Mouse (Mus musculus) CH12.LX (cell line): ENCODE measurements around the gene Ergic1. TPM values are rescaled to one million over a fixed set of nuclear protein-coding genes. Genes with fewer than 3 reads are reported as not detected.

ENCODE experiments used
- DNase-seq: peaks from one replicate; pipeline ENCODE4 v3.0.0-alpha.2; 2013; ENCODE audit errors: extremely low read depth
- H3K27ac ChIP-seq: 2 replicates; pipeline ENCODE4 v1.5.1; 2012; ENCODE audit warnings: low read depth, mild to moderate bottlenecking, control low read depth, moderate library complexity; ENCODE audit not compliant: insufficient read depth
- H3K27me3 ChIP-seq: replicated peaks from 2 replicates; pipeline ENCODE3; 2012; ENCODE audit warnings: inconsistent platforms
- H3K36me3 ChIP-seq, 2 experiments: replicated peaks in 1 of 2; 2 replicates each; pipeline versions ENCODE3 to v1.6.1; 2012; ENCODE audit warnings: inconsistent platforms in 1 of 2, low read length in 1 of 2, mild to moderate bottlenecking in 1 of 2, mixed read lengths in 1 of 2, moderate library complexity in 1 of 2; ENCODE audit not compliant: control insufficient read depth in 1 of 2, insufficient read depth in 1 of 2
- H3K4me1 ChIP-seq, 2 experiments: 2 replicates each; pipeline ENCODE4 v1.6.1; 2012; ENCODE audit warnings: inconsistent platforms in 1 of 2, moderate library complexity in 1 of 2; ENCODE audit not compliant: insufficient read depth in 2 of 2, control insufficient read depth in 1 of 2
- H3K4me2 ChIP-seq: 2 replicates; pipeline ENCODE4 v1.6.1; 2012; ENCODE audit warnings: low read depth, mild to moderate bottlenecking, control low read depth; ENCODE audit not compliant: poor library complexity, insufficient read depth, severe bottlenecking
- H3K4me3 ChIP-seq, 3 experiments: fragments of 150-350 bp in 1 of 3; sonication (generic) in 1 of 3; replicated peaks in 1 of 3; 2 replicates each; pipeline versions ENCODE3 to v1.5.1; 2011 to 2012; ENCODE audit warnings: low read depth in 2 of 3, low read length in 2 of 3, mild to moderate bottlenecking in 2 of 3, moderate library complexity in 2 of 3, control low read depth in 1 of 3, improper control_type of control experiment in 1 of 3, inconsistent platforms in 1 of 3, mixed read lengths in 1 of 3; ENCODE audit not compliant: poor library complexity in 1 of 3
- H3K79me2 ChIP-seq: replicated peaks from 2 replicates; pipeline ENCODE4 v1.6.1; 2012; ENCODE audit warnings: mild to moderate bottlenecking, moderate library complexity; ENCODE audit not compliant: control insufficient read depth, poor library complexity, insufficient read depth, severe bottlenecking; ENCODE audit errors: extremely low read depth
- H3K9ac ChIP-seq: 2 replicates; pipeline ENCODE4 v1.6.1; 2012; ENCODE audit warnings: low read depth, mild to moderate bottlenecking, control low read depth, moderate library complexity; ENCODE audit not compliant: insufficient read depth
- H3K9me3 ChIP-seq: replicated peaks from 2 replicates; pipeline ENCODE3; 2012; ENCODE audit warnings: low read length, inconsistent platforms, mixed read lengths
- BHLHE40 ChIP-seq: IDR thresholded peaks from 2 replicates; pipeline ENCODE4 v1.6.1; 2011; ENCODE audit warnings: mild to moderate bottlenecking, low read depth, low read length, improper control_type of control experiment
- CHD1 ChIP-seq: IDR thresholded peaks from 2 replicates; pipeline ENCODE4 v1.6.1; 2012; ENCODE audit warnings: low read depth, low read length, improper control_type of control experiment, inconsistent platforms
- CHD2 ChIP-seq: IDR thresholded peaks from 2 replicates; pipeline ENCODE4 v1.6.1; 2011; ENCODE audit warnings: low read length, improper control_type of control experiment
- CTCF ChIP-seq, 2 experiments: IDR thresholded peaks in 1 of 2; conservative IDR thresholded peaks in 1 of 2; 2 replicates each; pipeline ENCODE4 v1.5.1; 2011 to 2012; ENCODE audit warnings: low read depth in 2 of 2, low read length in 2 of 2, improper control_type of control experiment in 1 of 2, inconsistent platforms in 1 of 2, mild to moderate bottlenecking in 1 of 2, moderate library complexity in 1 of 2
- E2F4 ChIP-seq: IDR thresholded peaks from 2 replicates; pipeline ENCODE4 v1.6.1; 2011; ENCODE audit warnings: low read depth, low read length, improper control_type of control experiment; ENCODE audit not compliant: insufficient replicate concordance
- ELF1 ChIP-seq: IDR thresholded peaks from 2 replicates; pipeline ENCODE4 v1.6.1; 2014; ENCODE audit warnings: low read depth, mild to moderate bottlenecking, inconsistent platforms, low read length, improper control_type of control experiment
- EP300 ChIP-seq: IDR thresholded peaks from 2 replicates; pipeline ENCODE4 v1.6.1; 2011; ENCODE audit warnings: low read length, improper control_type of control experiment
- GABPA ChIP-seq: IDR thresholded peaks from 2 replicates; pipeline ENCODE4 v1.6.1; 2012; ENCODE audit warnings: low read depth, low read length, improper control_type of control experiment, inconsistent platforms; ENCODE audit not compliant: insufficient replicate concordance
- HCFC1 ChIP-seq: IDR thresholded peaks from 2 replicates; pipeline ENCODE4 v1.6.1; 2012; ENCODE audit warnings: low read depth, mild to moderate bottlenecking, inconsistent platforms, low read length, improper control_type of control experiment
- IRF4 ChIP-seq: IDR thresholded peaks from 2 replicates; pipeline ENCODE4 v1.6.1; 2014; ENCODE audit warnings: low read depth, mild to moderate bottlenecking, inconsistent platforms, low read length, improper control_type of control experiment
- JUN ChIP-seq: IDR thresholded peaks from 2 replicates; pipeline ENCODE4 v1.6.1; 2011; ENCODE audit warnings: low read depth, mild to moderate bottlenecking, low read length, improper control_type of control experiment, moderate library complexity; ENCODE audit not compliant: insufficient read depth
- JUND ChIP-seq: conservative IDR thresholded peaks from 2 replicates; pipeline ENCODE4 v1.6.1; 2011; ENCODE audit warnings: low read depth, low read length, improper control_type of control experiment
- KAT2A ChIP-seq: IDR thresholded peaks from 2 replicates; pipeline ENCODE4 v1.6.1; 2012; ENCODE audit warnings: low read length, improper control_type of control experiment, inconsistent platforms; ENCODE audit not compliant: insufficient replicate concordance
- MAX ChIP-seq: IDR thresholded peaks from 2 replicates; pipeline ENCODE4 v1.6.1; 2011; ENCODE audit warnings: low read length, improper control_type of control experiment
- MAZ ChIP-seq: IDR thresholded peaks from 2 replicates; pipeline ENCODE4 v1.6.1; 2012; ENCODE audit warnings: low read depth, mild to moderate bottlenecking, inconsistent platforms, low read length, improper control_type of control experiment, moderate library complexity
- MEF2A ChIP-seq: IDR thresholded peaks from 2 replicates; pipeline ENCODE4 v1.6.1; 2014; ENCODE audit warnings: low read depth, mild to moderate bottlenecking, inconsistent platforms, low read length, improper control_type of control experiment, borderline replicate concordance
- MXI1 ChIP-seq: IDR thresholded peaks from 2 replicates; pipeline ENCODE4 v1.6.1; 2011; ENCODE audit warnings: mild to moderate bottlenecking, low read depth, low read length, improper control_type of control experiment
- MYC ChIP-seq: IDR thresholded peaks from 2 replicates; pipeline ENCODE4 v1.6.1; 2011; ENCODE audit warnings: low read depth, mild to moderate bottlenecking, improper control_type of control experiment, low read length
- NELFE ChIP-seq: IDR thresholded peaks from 2 replicates; pipeline ENCODE4 v1.6.1; 2011; ENCODE audit warnings: low read depth, low read length, improper control_type of control experiment
- NRF1 ChIP-seq: IDR thresholded peaks from 2 replicates; pipeline ENCODE4 v1.6.1; 2014; ENCODE audit warnings: low read depth, mild to moderate bottlenecking, inconsistent platforms, low read length, improper control_type of control experiment, moderate library complexity
- PAX5 ChIP-seq: IDR thresholded peaks from 2 replicates; pipeline ENCODE4 v1.6.1; 2012; ENCODE audit warnings: low read length, inconsistent platforms, mixed read lengths
- POLR2A ChIP-seq: IDR thresholded peaks from 2 replicates; pipeline ENCODE4 v1.6.1; 2011; ENCODE audit warnings: low read depth, mild to moderate bottlenecking, improper control_type of control experiment, low read length
- POLR2AphosphoS2 ChIP-seq: IDR thresholded peaks from 2 replicates; pipeline ENCODE4 v1.6.1; 2011; ENCODE audit warnings: low read depth, low read length, improper control_type of control experiment
- RAD21 ChIP-seq: IDR thresholded peaks from 2 replicates; pipeline ENCODE4 v1.6.1; 2011; ENCODE audit warnings: low read depth, mild to moderate bottlenecking, low read length, improper control_type of control experiment, moderate library complexity
- RCOR1 ChIP-seq: conservative IDR thresholded peaks from 2 replicates; pipeline ENCODE4 v1.6.1; 2012; ENCODE audit warnings: low read depth, mild to moderate bottlenecking, inconsistent platforms, low read length, improper control_type of control experiment
- SIN3A ChIP-seq: IDR thresholded peaks from 2 replicates; pipeline ENCODE4 v1.6.1; 2012; ENCODE audit warnings: low read length, improper control_type of control experiment, inconsistent platforms
- SMC3 ChIP-seq: IDR thresholded peaks from 2 replicates; pipeline ENCODE4 v1.6.1; 2011; ENCODE audit warnings: low read depth, low read length, improper control_type of control experiment
- TBP ChIP-seq: conservative IDR thresholded peaks from 2 replicates; pipeline ENCODE4 v1.6.1; 2011; ENCODE audit warnings: low read depth, low read length, improper control_type of control experiment
- TCF12 ChIP-seq: IDR thresholded peaks from 2 replicates; pipeline ENCODE4 v1.6.1; 2014; ENCODE audit warnings: low read depth, mild to moderate bottlenecking, inconsistent platforms, low read length, improper control_type of control experiment
- USF1 ChIP-seq: IDR thresholded peaks from 2 replicates; pipeline ENCODE4 v1.6.1; 2014; ENCODE audit warnings: low read depth, mild to moderate bottlenecking, inconsistent platforms, low read length, improper control_type of control experiment
- USF2 ChIP-seq: conservative IDR thresholded peaks from 2 replicates; pipeline ENCODE4 v1.6.1; 2011; ENCODE audit warnings: low read depth, low read length, improper control_type of control experiment
- ZC3H11A ChIP-seq: IDR thresholded peaks from 2 replicates; pipeline ENCODE4 v1.6.1; 2012; ENCODE audit warnings: low read depth, mild to moderate bottlenecking, inconsistent platforms, low read length, improper control_type of control experiment
- ZNF384 ChIP-seq: IDR thresholded peaks from 2 replicates; pipeline ENCODE4 v1.6.1; 2012; ENCODE audit warnings: low read depth, low read length, improper control_type of control experiment, inconsistent platforms
- dilution Hi-C: fragments of 300-500 bp; cut with MboI; formaldehyde crosslinking; loops from 2 replicates; pipeline ENCODE4 v1.14.3; 2020; ENCODE audit warnings: low sequenced_read_pairs; ENCODE audit not compliant: extremely low pct_unique_long_range_greater_than_20kb, extremely low pct_ligation_motif_present
- in situ Hi-C: fragments of 300-500 bp; cut with MboI; formaldehyde crosslinking; loops from 3 replicates; pipeline ENCODE4 v1.14.3; 2019; ENCODE audit warnings: low sequenced_read_pairs, low pct_ligation_motif_present, low pct_unique_long_range_greater_than_20kb, mixed read lengths
- polyA plus RNA-seq: library from polyadenylated mRNA; unstranded; fragments of >175 nt; gene quantifications from 2 replicates; pipeline ENCODE4 v1.2.1, GENCODE M21; 2012; ENCODE audit warnings: low read depth; ENCODE audit not compliant: insufficient read length
- total RNA-seq, 2 experiments: library from RNA; depleted of rRNA; stranded (reverse); fragments of 300-350 nt in 1 of 2; fragments of >200 nt in 1 of 2; gene quantifications; 2 replicates each; pipeline ENCODE4 v1.2.3; 2012 to 2014

The Ergic1 gene
- total and polyA plus RNA-seq, 3 experiments, result 93.5 to 142 (median 131) TPM

GRCm38 (mm10) chr17:26662978-26663683 is 101.8 kb downstream of the Ergic1 start, which contains the start of gene Atp6v0e:
Gene Atp6v0e, plus strand, starts transcription at chr17:26663231.
- Histone ChIP-seq H3K4me3 (peak within 1 kb of the TSS; percentile 67 to 86 (median 68)), H3K36me3 (peaks cover 0 to 20% of the 10 kb centered on the region in 2 experiments), H3K4me2 (peak within 1 kb of the TSS; percentile 84), H3K9ac (peak within 1 kb of the TSS; percentile 92), H3K27me3 (no peaks in the 10 kb centered on the region), H3K27ac (no peak within 1 kb of the TSS), H3K79me2 (no peaks in the 10 kb centered on the region), H3K4me1 (peaks cover 4 to 25% of the 10 kb centered on the region in 2 experiments), H3K9me3 (no peaks in the 10 kb centered on the region)
- in situ Hi-C loops (no loop called here), dilution Hi-C loops (no loop called here)
- DNase-seq, result peak; percentile 98
- TF ChIP-seq MXI1 (peak; percentile 88; the same call in 1 of the 2 replicates), MAX (peak; percentile 89), USF1 (no peak), CTCF (conservative IDR thresholded peaks at IDR 0.05 in 1 of 2, IDR thresholded peaks at IDR 0.05 in 1 of 2; ENCODE audit: low read depth in 2 of 2, low read length in 2 of 2) (peak; percentile 86 to 97), USF2 (no peak), MEF2A (peak; percentile 79), ZNF384 (no peak), CHD1 (no peak), MYC (peak; percentile 89; the same call in 1 of the 2 replicates), ZC3H11A (peak; percentile 26), BHLHE40 (peak; percentile 95), CHD2 (no peak), E2F4 (no peak), TCF12 (peak; percentile 91), GABPA (peak; percentile 56; the same call in 1 of the 2 replicates), NELFE (peak; percentile 90), PAX5 (no peak), EP300 (no peak), ELF1 (peak; percentile 97), POLR2AphosphoS2 (peak; percentile 94), POLR2A (peak; percentile 94), KAT2A (peak; percentile 89; the same call in 1 of the 2 replicates), RAD21 (peak; percentile 76), IRF4 (peak; percentile 67), JUND (no peak), NRF1 (peak; percentile 59), TBP (peak; percentile 82), MAZ (no peak), RCOR1 (no peak), JUN (no peak), SIN3A (peak; percentile 95), SMC3 (peak; percentile 85), HCFC1 (peak; percentile 92)
